Mouse (Mus musculus) testis, postnatal 14 days (tissue): ENCODE measurements at regions not wholly inside any gene's neighbourhood (a gene's known extent, or its start where the extent isn't known, plus 50 kb on each side); places are given as distances from the start of the nearest gene placed in this dataset.
A peak's percentile ranks its signal among the peaks of the same experiment; 100 is the strongest.

Experiments used
- DNase-seq: peaks from one replicate; pipeline ENCODE4 v3.0.0; 2021; ENCODE audit warnings: low spot score

DNA sequence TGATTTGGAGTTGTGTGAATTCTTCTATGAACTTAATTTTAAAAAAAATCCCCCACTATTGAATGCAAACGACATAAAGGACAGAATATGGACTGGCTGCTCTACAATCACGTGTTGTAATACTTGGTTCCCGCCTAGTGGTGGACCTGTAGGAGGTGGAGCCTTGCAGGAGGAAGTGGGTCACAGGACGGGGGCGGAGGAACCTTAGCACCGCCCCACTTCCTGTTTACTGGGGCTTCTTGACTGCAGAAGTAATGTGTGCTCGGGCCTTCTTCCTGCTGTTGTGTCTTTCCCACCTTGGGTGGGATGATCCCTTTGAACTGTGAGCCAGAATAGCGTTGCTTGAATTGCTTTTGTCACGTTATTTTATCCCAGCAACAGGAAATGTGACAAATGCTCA is 52.2 kb upstream of the Tmem108 start:
- DNase-seq: no peak

DNA sequence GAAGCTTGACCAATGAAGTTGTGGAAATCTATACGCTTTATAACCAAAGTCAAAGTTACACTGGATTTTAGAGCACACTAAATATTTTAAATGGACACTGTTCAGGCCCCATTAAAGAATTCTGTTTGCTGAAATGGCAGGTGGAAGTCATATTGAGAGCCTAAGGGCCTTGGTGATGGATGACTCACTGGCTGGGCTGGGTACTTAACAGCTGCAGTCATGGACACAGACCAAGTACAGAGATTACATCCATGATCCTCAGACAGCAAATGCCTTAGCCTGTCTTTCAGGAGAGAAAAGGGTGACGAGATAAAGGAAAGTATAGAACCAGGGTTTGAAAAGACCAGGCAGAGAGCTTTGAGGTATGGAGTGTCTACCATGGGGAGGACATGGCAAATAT is 57.4 kb upstream of the Tmem108 start:
- no peak for DNase-seq

DNA sequence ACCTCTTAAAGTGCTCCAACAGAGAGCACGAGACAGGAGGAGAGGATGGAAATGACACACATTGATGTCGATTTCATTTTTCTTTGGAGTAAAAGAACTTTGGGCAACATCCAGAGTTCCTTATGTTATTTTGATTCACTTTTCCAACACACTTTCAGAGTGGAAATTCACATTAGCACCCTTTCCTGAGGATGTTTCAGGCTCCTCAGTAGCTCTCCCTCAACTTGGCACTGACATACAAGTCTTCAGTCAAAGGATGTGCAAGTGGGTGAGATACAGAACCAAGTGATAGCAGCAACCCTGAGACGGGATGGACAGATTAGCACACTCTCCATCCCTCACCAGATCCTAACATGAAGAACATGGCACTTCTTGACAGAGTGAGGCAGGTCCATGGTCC is 60.0 kb upstream of the Tmem108 start:
- DNase-seq: no peak

DNA sequence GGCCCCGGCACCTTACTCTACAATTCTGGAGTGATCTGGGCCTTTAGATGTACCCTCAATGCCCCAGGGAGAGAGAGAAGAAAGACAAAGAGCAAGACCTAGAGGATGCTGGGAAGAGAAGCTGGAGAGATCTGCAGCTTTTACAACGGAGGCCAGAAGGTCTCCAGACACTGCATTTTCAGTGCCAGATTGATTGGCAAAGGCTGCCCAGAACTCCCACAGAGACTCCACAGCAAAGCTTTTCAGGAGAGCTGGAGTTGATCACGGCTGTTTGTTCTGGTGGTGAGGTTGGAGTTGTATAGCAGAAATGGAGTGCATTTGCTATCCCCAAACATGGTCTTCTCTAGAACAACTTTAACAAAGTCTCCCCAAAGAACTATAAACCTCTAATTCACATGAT is 61.9 kb upstream of the Tmem108 start:
- no peak for DNase-seq

DNA sequence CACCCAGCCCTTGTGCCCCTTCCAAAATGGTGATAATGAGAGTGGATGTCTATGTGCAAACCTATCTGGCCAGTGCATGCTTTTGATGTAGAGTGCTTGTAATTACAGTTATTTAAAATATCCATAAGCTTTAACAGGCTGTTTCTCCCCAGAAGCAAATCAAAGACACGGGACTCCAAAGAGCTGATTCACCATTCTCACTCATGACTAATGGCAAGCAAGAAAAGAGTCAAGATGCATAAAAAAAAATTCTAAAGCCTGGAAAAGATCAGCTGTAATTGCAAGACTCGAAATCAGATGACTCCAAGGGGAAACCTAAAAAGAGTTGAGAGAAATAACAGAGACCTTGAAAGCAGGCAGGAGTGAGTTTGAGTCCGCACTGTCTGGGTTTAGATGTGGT is 79.6 kb upstream of the Tmem108 start:
- DNase-seq: no peak

DNA sequence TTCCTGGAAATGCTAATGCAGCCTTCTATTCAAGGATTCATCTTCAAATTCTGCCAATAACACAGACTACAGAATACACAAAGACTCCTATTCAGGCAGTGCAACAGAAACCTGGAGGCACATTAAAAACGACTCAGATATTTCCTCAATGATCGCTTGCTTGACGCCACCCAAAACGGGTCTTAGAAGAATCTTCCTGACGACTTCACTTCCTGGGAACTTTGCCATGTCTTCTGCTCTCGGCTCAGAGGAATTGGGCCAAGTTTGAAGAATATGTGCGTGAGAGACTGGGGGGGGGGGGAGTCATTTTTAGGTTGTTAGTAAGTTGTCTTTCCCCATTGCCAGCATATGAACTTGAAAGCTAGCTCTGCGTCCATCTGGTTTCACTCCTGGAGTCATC is 82.2 kb upstream of the Tmem108 start:
- no peak for DNase-seq

DNA sequence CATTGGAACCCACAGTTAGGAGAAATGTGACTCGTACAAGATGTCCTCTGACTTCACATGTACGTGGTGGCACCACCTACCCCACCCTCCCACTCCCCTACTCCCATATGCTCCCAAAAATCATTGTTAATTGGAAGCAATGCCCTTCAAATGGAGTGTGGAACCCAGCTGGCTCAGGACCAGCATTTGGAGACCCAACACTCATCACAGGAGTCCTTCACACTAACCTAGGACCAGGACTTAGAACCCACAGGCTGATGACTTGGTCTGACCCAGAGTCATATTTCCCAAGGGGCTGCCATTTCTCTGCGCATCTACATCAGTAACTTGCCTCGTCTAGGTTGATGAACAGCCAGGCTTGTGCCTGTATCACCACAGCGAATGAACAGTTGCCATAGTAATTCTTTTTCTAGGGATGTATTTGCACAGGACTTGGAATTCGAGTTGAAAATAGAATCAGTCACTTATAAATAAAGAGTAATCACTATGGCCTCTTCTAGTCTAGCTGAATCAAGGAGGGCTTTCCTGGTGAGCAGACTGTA is 84.3 kb upstream of the Tmem108 start:
- DNase-seq: no peak

DNA sequence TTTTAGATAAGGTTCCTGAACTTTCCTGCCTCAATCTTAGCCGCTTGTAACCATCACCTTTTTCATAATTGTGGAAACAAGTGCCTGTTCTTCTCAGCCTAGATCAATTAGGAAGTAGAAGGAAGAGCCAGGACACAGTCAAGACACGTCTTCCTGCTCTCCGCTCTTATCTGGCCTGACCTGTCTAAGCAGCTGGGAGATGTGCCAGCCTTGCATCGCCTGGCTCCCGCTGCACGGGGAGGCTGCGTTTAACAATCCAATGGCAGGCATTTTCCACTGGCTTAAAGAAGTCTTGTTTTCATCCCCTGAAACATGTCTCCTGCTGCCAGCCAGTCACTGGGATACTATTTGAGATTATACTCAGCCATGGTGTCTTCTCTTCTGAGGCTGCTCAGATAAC is 86.3 kb upstream of the Tmem108 start:
- no peak for DNase-seq

DNA sequence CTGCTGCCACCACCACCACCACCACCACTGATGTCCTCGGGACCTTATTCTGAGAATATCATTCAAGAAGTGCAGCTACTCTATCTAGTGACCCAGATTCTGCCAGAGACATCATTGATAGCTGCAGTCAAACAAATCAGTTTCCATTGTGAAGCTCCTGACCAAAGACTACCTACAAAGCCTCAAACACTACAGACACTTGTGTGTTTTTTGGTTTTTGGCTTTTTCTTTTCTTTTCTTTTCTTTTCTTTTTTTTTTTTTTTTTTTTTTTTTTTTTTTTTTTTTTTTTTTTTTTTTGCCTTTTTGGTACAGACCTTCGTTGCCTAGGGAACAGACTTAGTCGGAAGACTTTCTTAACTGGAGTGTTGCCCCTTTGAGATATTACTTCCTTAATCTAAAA is 87.4 kb upstream of the Tmem108 start:
- no peak for DNase-seq

DNA sequence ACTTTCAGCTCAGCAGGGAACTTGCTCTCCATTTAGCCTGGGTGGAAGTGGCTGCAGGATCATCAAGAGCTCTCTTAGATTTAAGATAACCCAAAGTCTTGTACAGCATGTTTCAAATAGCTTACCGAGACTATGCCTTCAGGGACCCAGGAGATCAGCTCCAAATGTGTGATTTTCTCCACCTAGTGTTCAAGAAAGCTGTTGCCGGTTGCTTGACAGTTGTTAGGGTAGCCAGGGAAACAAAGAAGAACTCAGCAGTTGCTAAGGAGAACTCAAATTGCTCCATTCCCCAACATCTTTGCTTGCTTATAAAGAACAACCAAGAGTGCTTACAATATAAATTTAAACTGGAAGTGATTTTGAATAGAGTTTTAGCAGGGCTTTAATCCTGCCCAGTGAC is 91.1 kb upstream of the Tmem108 start:
- no peak for DNase-seq

DNA sequence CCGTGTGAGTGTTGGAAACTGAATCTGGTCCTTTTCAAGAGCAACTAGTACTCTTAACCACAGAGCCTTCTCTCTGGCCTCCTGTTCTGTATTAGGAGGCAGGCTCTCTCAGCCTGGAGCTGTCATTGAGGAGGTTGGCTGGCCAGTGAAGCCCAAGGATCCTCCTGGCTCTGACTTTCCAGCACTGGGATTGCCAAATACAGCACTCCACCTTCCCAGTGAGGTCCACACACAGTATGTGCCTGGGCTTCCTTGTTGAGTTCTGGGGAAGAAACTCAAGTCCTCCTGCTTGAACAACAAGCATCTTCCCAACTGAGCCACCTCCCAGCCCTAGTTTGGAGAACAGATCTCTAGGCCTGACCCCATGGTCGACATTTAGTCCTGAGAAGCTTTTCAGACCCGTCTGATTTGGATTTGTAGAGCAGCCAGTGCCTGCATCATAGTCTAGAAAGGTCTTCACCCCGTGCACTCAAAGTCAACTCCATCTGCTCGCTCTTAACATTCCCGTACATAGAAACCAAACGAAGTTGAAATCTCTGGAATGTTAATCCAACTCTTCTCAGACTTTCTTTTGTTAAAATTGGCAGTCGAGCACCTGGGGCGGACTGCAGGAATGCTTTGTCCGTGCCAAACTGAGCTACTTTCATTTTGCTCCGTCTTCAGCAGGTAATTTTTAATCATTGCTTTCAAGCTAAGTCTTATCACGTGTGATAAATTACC is 99.2 kb upstream of the Tmem108 start:
- no peak for DNase-seq

DNA sequence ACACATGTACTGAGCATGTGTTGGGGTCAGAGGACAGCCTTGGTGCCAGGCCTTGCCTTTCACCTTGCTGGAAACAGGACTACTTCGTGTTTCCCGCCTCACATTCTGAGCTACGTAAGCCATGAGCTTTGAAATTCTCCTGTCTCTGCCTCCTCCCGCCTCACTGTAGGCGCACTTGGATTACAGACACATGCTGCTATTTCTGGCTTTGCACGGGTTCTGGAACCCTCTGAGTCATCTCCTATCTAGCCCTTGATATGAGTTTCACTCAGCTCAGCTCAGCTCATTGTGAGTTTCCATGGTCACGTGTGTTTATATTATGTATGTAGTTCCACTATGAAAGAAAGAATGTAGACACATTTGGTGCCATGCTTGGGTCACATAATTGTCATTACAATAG is 100.9 kb upstream of the Tmem108 start:
- no peak for DNase-seq

DNA sequence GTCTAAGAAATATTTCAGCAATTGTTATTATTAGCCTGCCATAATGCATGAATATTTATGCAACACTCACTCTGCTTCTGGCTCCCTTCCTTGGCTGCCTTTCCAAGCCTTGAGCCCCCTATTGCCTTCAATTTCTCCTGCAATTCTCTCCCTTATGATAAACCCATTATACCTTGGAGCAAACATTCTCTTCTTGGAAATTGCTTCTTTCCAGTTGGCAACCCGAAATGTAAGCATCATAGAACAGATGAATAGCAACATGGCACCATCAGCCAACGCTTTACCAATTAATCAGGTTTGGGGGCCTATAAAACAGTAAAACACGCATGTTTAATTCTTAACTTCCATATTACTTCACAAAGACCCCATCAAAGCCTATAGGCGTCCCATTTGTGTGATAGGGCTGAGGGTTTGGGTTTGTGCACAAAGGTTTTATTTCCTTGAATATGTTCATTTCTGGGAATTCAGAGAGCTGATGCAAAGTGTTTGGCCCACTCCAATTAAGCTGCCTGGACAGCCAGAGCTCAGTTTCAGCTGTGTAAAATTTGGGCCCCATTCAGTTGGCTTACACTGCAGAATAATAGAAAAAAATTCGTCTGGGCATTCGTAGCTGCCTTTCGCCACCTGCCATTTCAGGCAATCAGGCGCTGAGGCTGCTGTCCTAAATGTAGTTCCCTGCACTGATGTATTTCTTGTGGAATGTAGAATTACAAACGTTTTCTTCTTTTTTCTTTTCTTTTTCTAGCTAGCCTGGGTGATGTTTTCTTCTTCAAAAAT is 106.0 kb upstream of the Tmem108 start:
- no peak for DNase-seq

DNA sequence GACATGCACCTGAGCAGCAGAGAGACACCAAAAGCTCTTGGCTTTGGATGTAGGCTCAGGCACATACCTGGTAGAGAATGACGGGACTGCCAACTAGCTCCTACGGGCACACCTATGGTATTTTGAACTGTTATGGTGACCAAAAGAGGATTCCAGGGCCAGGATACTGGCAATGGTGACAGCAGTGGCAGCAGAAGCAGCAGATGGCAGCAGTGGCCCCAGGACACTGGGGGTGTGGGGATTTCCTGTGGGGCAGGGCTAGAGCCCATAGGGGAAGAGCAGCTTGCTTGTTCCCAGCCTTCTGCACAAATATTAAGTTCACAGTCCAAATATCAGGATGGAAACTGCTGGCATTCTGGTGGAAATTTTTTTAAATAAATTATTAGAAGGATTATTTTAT is 107.6 kb upstream of the Tmem108 start:
- no peak for DNase-seq

DNA sequence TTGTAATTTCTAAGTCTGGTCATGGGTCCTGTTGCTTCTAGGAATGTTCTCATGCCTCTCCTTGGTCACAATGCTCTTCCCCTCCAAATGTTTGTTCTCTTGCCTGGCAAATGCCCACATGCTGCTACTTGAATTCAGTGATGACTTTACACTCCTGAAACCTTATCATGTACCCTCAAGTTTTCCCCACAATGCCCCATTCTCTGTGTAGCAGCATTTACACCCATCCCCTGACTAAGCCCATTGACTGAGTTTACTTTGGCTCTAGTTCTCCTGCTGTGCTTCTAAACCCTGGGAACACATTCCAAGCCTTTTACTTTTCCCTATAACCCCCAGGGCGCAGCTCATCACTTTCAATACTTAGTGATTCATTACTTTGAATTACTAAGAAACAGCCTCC is 110.5 kb upstream of the Tmem108 start:
- no peak for DNase-seq

DNA sequence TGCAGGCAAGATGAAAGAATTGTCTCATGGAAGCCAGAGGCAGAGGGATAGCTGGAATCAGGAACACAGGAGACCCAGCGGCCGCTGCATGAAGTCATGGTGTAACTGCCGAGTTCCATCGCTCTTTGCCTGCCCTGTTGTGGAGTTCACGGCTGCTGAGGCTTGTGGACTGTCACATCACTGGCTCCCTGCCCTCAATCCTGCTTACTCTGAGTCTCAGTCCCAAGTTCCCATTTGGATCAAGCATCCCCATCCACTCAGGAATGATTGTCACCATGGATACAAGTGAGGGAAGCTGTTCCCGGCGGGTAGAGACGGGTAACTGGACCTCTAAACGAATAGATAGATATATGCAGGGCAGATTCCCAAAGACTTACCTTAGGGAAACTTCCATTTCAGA is 112.2 kb upstream of the Tmem108 start:
- DNase-seq: no peak

DNA sequence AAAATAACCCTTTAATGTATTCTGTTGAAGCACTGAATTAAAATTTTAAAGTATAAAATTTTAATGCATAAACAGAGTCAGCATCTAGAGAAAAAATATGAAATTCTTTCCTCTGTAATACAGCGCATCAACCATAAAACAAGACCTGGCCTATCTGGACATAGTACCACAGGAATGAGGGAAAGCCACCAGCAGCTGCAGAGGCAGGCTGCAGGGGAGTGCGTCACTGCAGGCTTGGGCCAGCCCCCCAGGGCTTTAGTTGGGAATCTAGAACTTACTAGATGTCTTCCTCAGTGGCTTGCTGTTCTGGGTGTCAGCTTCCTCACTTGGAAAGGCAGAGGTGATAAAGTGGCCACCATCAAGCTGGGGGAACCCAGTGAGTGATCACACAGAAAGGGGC is 116.2 kb upstream of the Tmem108 start:
- no peak for DNase-seq

DNA sequence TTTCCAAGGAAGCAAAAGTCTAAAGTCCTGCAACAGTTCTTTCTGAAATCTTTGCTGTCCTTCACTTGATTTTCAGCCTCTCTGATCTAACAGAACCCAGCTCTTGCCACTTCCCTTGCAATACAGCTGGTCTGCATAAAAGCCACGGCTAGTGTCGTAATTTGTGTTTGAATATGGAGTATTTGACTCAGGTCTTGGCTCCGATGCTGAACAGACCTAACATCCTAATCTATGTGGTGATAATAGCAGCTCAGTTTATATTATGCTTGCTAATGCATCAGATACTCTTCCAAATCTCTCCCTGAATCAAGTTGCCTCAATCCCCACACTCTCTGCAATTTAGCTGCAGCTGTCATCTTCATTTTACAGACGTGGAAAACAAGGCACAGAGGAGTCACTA is 109.5 kb upstream of the Nphp3 start:
- no peak for DNase-seq

DNA sequence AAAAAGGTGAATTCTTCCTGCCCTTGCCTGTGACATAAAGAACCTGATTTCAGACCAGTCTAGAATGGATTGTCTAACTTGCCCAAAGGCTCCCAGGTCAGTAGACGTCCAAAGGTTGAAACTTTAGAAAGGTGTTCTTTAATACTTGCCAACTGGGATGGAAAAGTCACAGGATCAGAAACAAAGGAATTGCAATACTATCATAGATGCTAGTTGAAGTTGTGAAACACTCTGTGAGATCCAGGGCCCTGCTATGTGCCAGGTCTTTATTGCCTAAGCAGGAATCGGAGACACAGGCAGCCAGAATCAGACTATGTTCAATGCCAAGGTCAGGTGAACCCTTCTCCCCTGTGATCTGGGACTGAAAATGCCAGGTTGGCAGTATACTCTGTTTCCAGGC is 108.0 kb upstream of the Nphp3 start:
- no peak for DNase-seq

DNA sequence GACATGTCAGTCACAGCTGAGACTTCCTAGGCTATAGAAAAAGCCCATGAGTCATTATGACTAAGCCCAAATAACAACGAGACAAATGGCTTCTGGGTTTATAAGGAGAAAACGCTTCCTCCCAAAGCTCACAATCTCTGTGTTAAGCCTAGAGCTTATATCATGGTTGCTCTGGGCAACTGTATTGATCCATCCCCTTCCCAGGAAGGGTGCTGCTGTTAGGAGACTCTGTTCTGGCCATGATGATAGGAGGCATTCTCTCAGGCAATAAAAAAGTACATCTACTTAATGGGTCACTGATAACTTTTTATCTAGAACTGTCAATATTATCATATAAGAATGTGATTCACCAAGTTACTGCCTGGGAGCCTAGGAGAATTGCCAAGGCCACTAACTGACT is 103.0 kb upstream of the Nphp3 start:
- DNase-seq: peak; percentile 27

DNA sequence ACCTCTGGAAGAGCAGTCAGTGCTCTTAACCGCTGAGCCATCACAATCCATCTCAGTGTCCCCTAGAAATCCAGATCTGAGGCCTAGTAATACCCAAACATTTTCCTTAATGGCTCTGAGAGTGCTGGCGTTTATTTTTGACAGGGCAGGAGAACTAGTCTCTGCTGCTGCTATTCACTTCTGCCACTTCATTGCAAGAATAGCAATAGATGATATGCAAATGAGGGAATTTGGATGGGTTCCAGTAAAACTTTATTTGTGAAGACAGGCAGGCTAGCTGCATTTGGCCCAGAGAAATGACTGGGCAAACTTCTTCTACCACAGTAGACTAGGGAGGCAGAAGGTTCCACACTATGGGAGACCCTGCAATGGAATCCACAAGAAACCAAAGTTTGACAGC is 91.0 kb upstream of the Nphp3 start:
- DNase-seq: no peak

DNA sequence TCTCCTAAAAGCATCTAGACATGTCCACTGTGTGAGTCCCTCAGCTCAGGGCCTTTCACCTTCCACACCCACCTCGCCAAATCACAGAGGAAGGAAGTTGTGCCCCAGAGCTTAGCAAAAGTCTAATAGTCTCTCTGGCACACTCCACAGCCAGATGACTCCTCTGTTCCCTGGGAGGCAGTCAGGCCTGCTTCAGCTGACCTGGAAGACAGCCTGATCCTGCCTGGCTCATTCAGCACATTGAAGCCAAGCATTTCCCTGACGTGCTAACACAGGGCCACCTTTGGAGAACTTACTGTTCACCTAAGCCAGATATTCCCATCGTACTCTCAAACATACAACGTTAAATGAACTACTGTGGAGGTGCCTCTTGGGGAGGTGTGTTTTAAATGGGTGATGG is 87.2 kb upstream of the Nphp3 start:
- DNase-seq: no peak

DNA sequence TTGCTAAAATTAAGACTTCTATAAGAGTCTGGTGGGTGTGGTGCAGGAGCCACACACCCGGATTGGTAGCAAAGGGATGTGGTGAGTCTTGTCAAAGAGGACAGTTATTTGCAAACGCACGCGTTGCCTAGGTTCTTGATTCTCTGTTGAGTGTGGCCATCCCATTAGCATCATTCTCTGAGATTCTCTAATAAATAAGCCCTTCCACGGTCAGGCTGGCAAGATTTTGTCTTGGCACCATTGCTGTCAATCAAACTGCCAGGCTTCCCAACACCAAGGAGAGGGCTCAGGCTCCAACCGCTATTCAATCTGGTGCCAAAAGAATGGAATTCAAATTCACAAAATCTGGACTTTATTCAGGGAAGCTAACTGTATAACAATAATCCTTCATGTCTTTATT is 84.6 kb upstream of the Nphp3 start:
- no peak for DNase-seq

DNA sequence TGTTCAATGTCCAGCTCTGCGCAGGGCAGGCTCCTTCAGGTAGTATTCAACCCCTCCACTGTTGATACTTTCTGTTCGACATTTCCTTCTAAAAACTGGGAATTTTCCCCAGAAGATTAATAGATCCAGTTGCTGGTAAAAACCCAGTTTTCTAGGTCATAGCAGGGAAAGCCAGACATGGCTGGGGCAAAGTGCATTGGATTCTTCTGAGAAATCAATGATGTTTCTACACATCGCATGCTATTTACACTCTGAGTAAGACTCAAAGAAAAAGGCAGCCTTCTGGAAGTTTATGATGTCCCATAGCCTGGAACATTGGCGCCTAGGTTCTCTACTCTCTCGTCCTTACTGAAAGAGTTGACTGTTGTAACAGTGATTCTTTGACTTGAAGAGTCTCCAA is 80.0 kb upstream of the Nphp3 start:
- no peak for DNase-seq
